Mouse (Mus musculus): ENCODE data around the gene Slc16a3. TPM values are rescaled to one million over a fixed set of nuclear protein-coding genes. Genes with fewer than 3 reads are reported as not detected.
A peak's percentile ranks its signal among the peaks of the same experiment; 100 is the strongest.

The Slc16a3 gene
- 1 to 10 TPM; 1.9 to 2.2 TPM for total RNA-seq (2021)
- long read RNA-seq, experiment 1, full-length matches to known transcripts, result 7 of 7 reads
- long read RNA-seq, experiment 1, partial matches to known transcripts, result 0 of 7 reads
- long read RNA-seq, experiment 1, other reads (novel, unspliced or antisense), result 0 of 7 reads
- long read RNA-seq, experiment 2, full-length matches to known transcripts, result 3 of 4 reads
- long read RNA-seq, experiment 2, partial matches to known transcripts, result 0 of 4 reads
- long read RNA-seq, experiment 2, other reads (novel, unspliced or antisense), result 1 of 4 reads

- DNase-seq, result no peak
- intact Hi-C loops (cut with DNase I), result no loop called here
Measured at GRCm38 (mm10) chr11:120948328-120948727, at the start of gene Slc16a3. Gene Slc16a3 (plus strand): TSS chr11:120948480.

- intact Hi-C loops (cut with DNase I), result loop anchor here (5.0 kb wide), 3 partner anchors 78 to 178 kb away; partner anchors contain the start of genes Fasn and Rac3
- DNase-seq, result no peak
Measured at GRCm38 (mm10) chr11:120900276-120901244, 47.7 kb upstream of the Slc16a3 start.

GRCm38 (mm10) chr11:120901729-120902486 lies 46.4 kb upstream of the Slc16a3 start:
- intact Hi-C loops (cut with DNase I), result loop anchor here (5.0 kb wide), 3 partner anchors 80 to 180 kb away; partner anchors contain the start of genes Fasn and Rac3

GRCm38 (mm10) chr11:120902487-120903142 lies 45.7 kb upstream of the Slc16a3 start:
- intact Hi-C loops (cut with DNase I), result loop anchor here (5.0 kb wide), 3 partner anchors 80 to 180 kb away; partner anchors contain the start of genes Fasn and Rac3
- no peak for DNase-seq

More at GRCm38 (mm10) chr11:120901729-120902486, 46.4 kb upstream of the Slc16a3 start:
- DNase-seq, result no peak

GRCm38 (mm10) chr11:120903159-120903850 lies 45.0 kb upstream of the Slc16a3 start:
- DNase-seq, result no peak
- intact Hi-C loops (cut with DNase I), result loop anchor here (5.0 kb wide), 3 partner anchors 81 to 181 kb away; partner anchors contain the start of genes Fasn and Rac3

- DNase-seq, result no peak
- intact Hi-C loops (cut with DNase I), result loop anchor here (2.0 to 5.0 kb wide), 4 partner anchors 82 to 182 kb away; partner anchors contain the start of genes Fasn and Rac3
Measured at GRCm38 (mm10) chr11:120904561-120904960, 43.7 kb upstream of the Slc16a3 start.

GRCm38 (mm10) chr11:120905430-120905873 lies 42.8 kb upstream of the Slc16a3 start:
- intact Hi-C loops (cut with DNase I), result loop anchor here (2.0 to 5.0 kb wide), 2 partner anchors 72 to 135 kb away; no protein-coding TSS in a partner anchor
- DNase-seq, result peak; percentile 76 to 86

GRCm38 (mm10) chr11:120913796-120914195 lies 34.5 kb upstream of the Slc16a3 start:
- DNase-seq, result no peak
- intact Hi-C loops (cut with DNase I), result no loop called here

- no peak for DNase-seq
- intact Hi-C loops (cut with DNase I), result no loop called here
Measured at GRCm38 (mm10) chr11:120916477-120916876, 31.8 kb upstream of the Slc16a3 start.

GRCm38 (mm10) chr11:120917756-120918155 lies 30.5 kb upstream of the Slc16a3 start:
- DNase-seq, result no peak
- intact Hi-C loops (cut with DNase I), result no loop called here

- no peak for DNase-seq
- intact Hi-C loops (cut with DNase I), result no loop called here
Measured at GRCm38 (mm10) chr11:120922528-120922927, 25.8 kb upstream of the Slc16a3 start.

- DNase-seq, result no peak
- intact Hi-C loops (cut with DNase I), result no loop called here
Measured at GRCm38 (mm10) chr11:120928468-120928867, 19.8 kb upstream of the Slc16a3 start.

GRCm38 (mm10) chr11:120931479-120931878 lies 16.8 kb upstream of the Slc16a3 start:
- intact Hi-C loops (cut with DNase I), result no loop called here
- DNase-seq, result no peak

- intact Hi-C loops (cut with DNase I), result no loop called here
- peak; percentile 88 to 92 for DNase-seq
Measured at GRCm38 (mm10) chr11:120932564-120933398, 15.5 kb upstream of the Slc16a3 start, which contains the start of gene Ccdc57. Gene Ccdc57 (minus strand): TSS chr11:120932872.

- intact Hi-C loops (cut with DNase I), result no loop called here
- no peak for DNase-seq
Measured at GRCm38 (mm10) chr11:120937976-120938375, 10.3 kb upstream of the Slc16a3 start.

- DNase-seq, result no peak
- intact Hi-C loops (cut with DNase I), result no loop called here
Measured at GRCm38 (mm10) chr11:120938795-120939194, 9.5 kb upstream of the Slc16a3 start.

- intact Hi-C loops (cut with DNase I), result no loop called here
- DNase-seq, result no peak
Measured at GRCm38 (mm10) chr11:120939712-120940341, 8.5 kb upstream of the Slc16a3 start.

Measured in heart, postnatal 14 days (tissue).